Mouse (Mus musculus) brain, embryonic 14.5 days (tissue): ENCODE measurements around the gene Gm28036.

Experiments used
- CTCF ChIP-seq: fragments of 200-500 bp; IDR thresholded peaks from 2 replicates; pipeline ENCODE4 v1.5.1; 2012; ENCODE audit warnings: inconsistent platforms, mild to moderate bottlenecking, moderate library complexity, borderline replicate concordance; ENCODE audit not compliant: insufficient read depth, insufficient read length; ENCODE audit errors: extremely low read depth
- POLR2A ChIP-seq: fragments of 200-500 bp; IDR thresholded peaks from 2 replicates; pipeline ENCODE4 v1.6.1; 2012; ENCODE audit warnings: mild to moderate bottlenecking, inconsistent platforms, borderline replicate concordance; ENCODE audit not compliant: poor library complexity, insufficient read depth, insufficient read length, severe bottlenecking; ENCODE audit errors: extremely low read depth

DNA sequence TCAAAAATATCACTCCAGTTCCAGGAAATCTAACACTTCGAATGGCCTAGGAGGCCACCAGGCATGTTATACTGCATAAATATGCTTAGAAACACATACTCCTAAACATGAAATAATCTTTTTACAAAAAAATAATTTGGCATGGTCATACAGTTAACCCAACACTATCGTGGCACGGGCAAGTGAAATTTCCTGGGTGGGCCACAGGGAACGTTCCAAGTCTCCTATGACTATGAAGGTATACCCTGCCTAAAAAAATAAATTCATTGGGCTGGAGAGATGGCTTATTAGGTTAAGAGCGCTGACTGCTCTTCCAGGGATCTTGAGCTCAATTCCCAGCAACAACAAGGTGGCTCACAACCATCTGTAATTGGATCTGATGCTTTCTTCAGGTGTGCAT, 39.7 kb upstream of the Gm28036 start:
- TF ChIP-seq POLR2A: no peak
- TF ChIP-seq CTCF: no peak
